Mouse (Mus musculus) MEL (cell line): ENCODE results near the gene Gm28729. TPM values are rescaled to one million over a fixed set of nuclear protein-coding genes. Genes with fewer than 3 reads are reported as not detected.

Experiments used
- DNase-seq: peaks from one replicate; pipeline ENCODE4 v3.0.0; 2011; ENCODE audit warnings: low read depth, low spot score
- H3K27ac ChIP-seq: 2 replicates; pipeline ENCODE4 v1.5.1; 2012; ENCODE audit warnings: low read depth, mild to moderate bottlenecking, control low read depth, low read length, moderate library complexity; ENCODE audit not compliant: control insufficient read depth
- H3K27me3 ChIP-seq, 2 experiments: fragments of 150-350 bp in 1 of 2; sonication (generic) in 1 of 2; 2 replicates each; pipeline ENCODE4 v1.6.1; 2012; ENCODE audit warnings: low read length in 2 of 2, mild to moderate bottlenecking in 2 of 2, improper control_type of control experiment in 1 of 2, moderate library complexity in 1 of 2; ENCODE audit not compliant: insufficient read depth in 2 of 2, control insufficient read depth in 1 of 2
- H3K36me3 ChIP-seq, 2 experiments: 2 replicates each; pipeline ENCODE4 v1.6.1; 2012 to 2014; ENCODE audit warnings: low read length in 2 of 2, improper control_type of control experiment in 1 of 2, inconsistent platforms in 1 of 2, mild to moderate bottlenecking in 1 of 2; ENCODE audit not compliant: insufficient read depth in 2 of 2, control insufficient read depth in 1 of 2
- H3K4me1 ChIP-seq, 2 experiments: fragments of 150-350 bp in 1 of 2; sonication (generic) in 1 of 2; 2 replicates each; pipeline ENCODE4 v1.6.1; 2012; ENCODE audit warnings: low read length in 2 of 2, improper control_type of control experiment in 1 of 2, mild to moderate bottlenecking in 1 of 2; ENCODE audit not compliant: insufficient read depth in 2 of 2, control insufficient read depth in 1 of 2
- H3K4me3 ChIP-seq, 2 experiments: fragments of 150-350 bp in 1 of 2; sonication (generic) in 1 of 2; 2 replicates each; pipeline ENCODE4 v1.5.1; 2012; ENCODE audit warnings: low read depth in 2 of 2, low read length in 2 of 2, mild to moderate bottlenecking in 2 of 2, moderate library complexity in 2 of 2, control low read depth in 1 of 2, improper control_type of control experiment in 1 of 2; ENCODE audit not compliant: control insufficient read depth in 1 of 2, insufficient read depth in 1 of 2
- H3K79me2 ChIP-seq: 2 replicates; pipeline ENCODE4 v1.6.1; 2012; ENCODE audit warnings: mild to moderate bottlenecking, low read length, moderate library complexity; ENCODE audit not compliant: control insufficient read depth, poor library complexity, insufficient read depth
- H3K9ac ChIP-seq: 2 replicates; pipeline ENCODE4 v1.6.1; 2012; ENCODE audit warnings: low read depth, mild to moderate bottlenecking, control low read depth, low read length, moderate library complexity; ENCODE audit not compliant: control insufficient read depth, poor library complexity, severe bottlenecking
- H3K9me3 ChIP-seq: fragments of 150-350 bp; sonication (generic); replicated peaks from 2 replicates; pipeline ENCODE4 v1.6.1; 2012; ENCODE audit warnings: mild to moderate bottlenecking, low read length, improper control_type of control experiment, moderate library complexity; ENCODE audit not compliant: insufficient read depth
- BHLHE40 ChIP-seq: IDR thresholded peaks from 2 replicates; pipeline ENCODE4 v1.6.1; 2012; ENCODE audit warnings: low read depth, mild to moderate bottlenecking, inconsistent platforms, low read length, improper control_type of control experiment, borderline replicate concordance
- CHD1 ChIP-seq: IDR thresholded peaks from 2 replicates; pipeline ENCODE4 v1.6.1; 2012; ENCODE audit warnings: low read depth, mild to moderate bottlenecking, inconsistent platforms, low read length, improper control_type of control experiment
- CHD2 ChIP-seq: IDR thresholded peaks from 2 replicates; pipeline ENCODE4 v1.6.1; 2011; ENCODE audit warnings: low read length, improper control_type of control experiment
- GABPA ChIP-seq: IDR thresholded peaks from 2 replicates; pipeline ENCODE4 v1.6.1; 2012; ENCODE audit warnings: low read depth, mild to moderate bottlenecking, inconsistent platforms, low read length, improper control_type of control experiment, moderate library complexity
- GATA1 ChIP-seq: IDR thresholded peaks from 2 replicates; pipeline ENCODE4 v1.6.1; 2011; ENCODE audit warnings: low read depth, low read length, improper control_type of control experiment
- HCFC1 ChIP-seq: IDR thresholded peaks from 2 replicates; pipeline ENCODE4 v1.6.1; 2012; ENCODE audit warnings: low read depth, mild to moderate bottlenecking, inconsistent platforms, low read length, improper control_type of control experiment, moderate library complexity
- JUND ChIP-seq: IDR thresholded peaks from 2 replicates; pipeline ENCODE4 v1.6.1; 2011; ENCODE audit warnings: low read depth, mild to moderate bottlenecking, improper control_type of control experiment, low read length
- KAT2A ChIP-seq: conservative IDR thresholded peaks from 2 replicates; pipeline ENCODE4 v1.6.1; 2012; ENCODE audit warnings: low read depth, low read length, improper control_type of control experiment, inconsistent platforms
- MAX ChIP-seq: IDR thresholded peaks from 2 replicates; pipeline ENCODE4 v1.6.1; 2011; ENCODE audit warnings: low read length, improper control_type of control experiment
- MXI1 ChIP-seq: IDR thresholded peaks from 2 replicates; pipeline ENCODE4 v1.6.1; 2011; ENCODE audit warnings: mild to moderate bottlenecking, low read depth, low read length, improper control_type of control experiment
- NRF1 ChIP-seq: IDR thresholded peaks from 2 replicates; pipeline ENCODE4 v1.6.1; 2014; ENCODE audit warnings: low read depth, mild to moderate bottlenecking, inconsistent platforms, low read length, improper control_type of control experiment, moderate library complexity; ENCODE audit not compliant: poor library complexity, insufficient read depth, severe bottlenecking
- POLR2AphosphoS2 ChIP-seq: IDR thresholded peaks from 2 replicates; pipeline ENCODE4 v1.6.1; 2011; ENCODE audit warnings: low read length, improper control_type of control experiment
- POLR2AphosphoS5 ChIP-seq: IDR thresholded peaks from 2 replicates; pipeline ENCODE4 v1.6.1; 2012; ENCODE audit warnings: low read depth, borderline replicate concordance, mild to moderate bottlenecking, inconsistent platforms, low read length, moderate library complexity, mixed read lengths
- RAD21 ChIP-seq: IDR thresholded peaks from 2 replicates; pipeline ENCODE4 v1.6.1; 2011; ENCODE audit warnings: mild to moderate bottlenecking, low read depth, low read length, improper control_type of control experiment
- SIN3A ChIP-seq: IDR thresholded peaks from 2 replicates; pipeline ENCODE4 v1.6.1; 2012; ENCODE audit warnings: low read length, improper control_type of control experiment, inconsistent platforms
- SMC3 ChIP-seq: IDR thresholded peaks from 2 replicates; pipeline ENCODE4 v1.6.1; 2011; ENCODE audit warnings: low read depth, low read length, improper control_type of control experiment
- TBP ChIP-seq: IDR thresholded peaks from 2 replicates; pipeline ENCODE4 v1.8.0; 2011; ENCODE audit warnings: low read depth, low read length, improper control_type of control experiment
- USF1 ChIP-seq: IDR thresholded peaks from 2 replicates; pipeline ENCODE4 v1.6.1; 2014; ENCODE audit warnings: low read depth, mild to moderate bottlenecking, inconsistent platforms, low read length, improper control_type of control experiment, moderate library complexity
- ZC3H11A ChIP-seq: IDR thresholded peaks from 2 replicates; pipeline ENCODE4 v1.6.1; 2012; ENCODE audit warnings: low read depth, mild to moderate bottlenecking, inconsistent platforms, low read length, improper control_type of control experiment
- ZNF384 ChIP-seq: IDR thresholded peaks from 2 replicates; pipeline ENCODE4 v1.6.1; 2012; ENCODE audit warnings: low read depth, mild to moderate bottlenecking, inconsistent platforms, low read length, improper control_type of control experiment
- polyA plus RNA-seq, 2 experiments: library from polyadenylated mRNA; stranded (reverse) in 1 of 2; unstranded in 1 of 2; fragments of >175 nt in 1 of 2; fragments of >200 nt in 1 of 2; gene quantifications; 2 replicates each; pipeline versions ENCODE4 v1.2.1 to v1.2.4; 2012; ENCODE audit warnings: low replicate concordance in 2 of 2, low read depth in 1 of 2; ENCODE audit not compliant: insufficient read length in 2 of 2, insufficient read depth in 1 of 2, missing spikeins in 1 of 2
- total RNA-seq: library from RNA; depleted of rRNA; stranded (reverse); fragments of 300-350 nt; gene quantifications from 2 replicates; pipeline ENCODE4 v1.2.3, GENCODE M21; 2012

Gene Gm28729
- total and polyA plus RNA-seq, 3 experiments = not detected

GRCm38 (mm10) chr9:96535431-96535830 is 10.4 kb upstream of the Gm28729 start:
- H3K36me3 ChIP-seq = peaks cover 0 to 3% of the 10 kb centered on the region in 2 experiments; a peak in 2 of 4 replicates
- TF ChIP-seq KAT2A = no peak
- TF ChIP-seq GATA1 = no peak
- TF ChIP-seq JUND = no peak
- TF ChIP-seq POLR2AphosphoS2 = no peak
- peaks cover 3 to 10% of the 10 kb centered on the region in 2 experiments; a peak in 3 of 4 replicates for H3K4me1 ChIP-seq
- no peak overlapping the region for H3K4me3 ChIP-seq
- DNase-seq = no peak
- H3K27ac ChIP-seq = no peak overlapping the region
- H3K9ac ChIP-seq = no peak overlapping the region
- H3K79me2 ChIP-seq = no peaks in the 10 kb centered on the region
- no peaks in the 10 kb centered on the region for H3K27me3 ChIP-seq
- H3K9me3 ChIP-seq = no peaks in the 10 kb centered on the region

GRCm38 (mm10) chr9:96534256-96534655 is 9.2 kb upstream of the Gm28729 start:
- Histone ChIP-seq H3K9me3 (no peaks in the 10 kb centered on the region), H3K36me3 (peaks cover 0 to 3% of the 10 kb centered on the region in 2 experiments; a peak in 2 of 4 replicates), H3K4me1 (peaks cover 3 to 10% of the 10 kb centered on the region in 2 experiments; a peak in 3 of 4 replicates), H3K4me3 (no peak overlapping the region), H3K9ac (no peak overlapping the region), H3K27me3 (no peaks in the 10 kb centered on the region)
- DNase-seq = no peak
- TF ChIP-seq SIN3A = no peak
- no peak for TF ChIP-seq SMC3
- TF ChIP-seq NRF1 = no peak
- no peak for TF ChIP-seq CHD2
- TF ChIP-seq POLR2AphosphoS5 = no peak
- TF ChIP-seq BHLHE40 = no peak
- TF ChIP-seq USF1 = no peak
- TF ChIP-seq MAX = no peak
- no peak for TF ChIP-seq GABPA
- no peak for TF ChIP-seq ZNF384
- TF ChIP-seq, all 39 proteins: peak for 0
- no peaks in the 10 kb centered on the region for H3K79me2 ChIP-seq
- H3K27ac ChIP-seq = no peak overlapping the region

GRCm38 (mm10) chr9:96533476-96533875 is 8.4 kb upstream of the Gm28729 start:
- Histone ChIP-seq H3K9me3 (no peaks in the 10 kb centered on the region), H3K9ac (no peak overlapping the region)
- TF ChIP-seq SMC3 (no peak), MAX (no peak), CHD1 (no peak), TBP (no peak), RAD21 (no peak), JUND (no peak), MXI1 (no peak), HCFC1 (no peak), ZC3H11A (no peak), ZNF384 (no peak)
- TF ChIP-seq, all 39 proteins: peak for 0
- Histone ChIP-seq H3K4me1 (peaks cover 3 to 10% of the 10 kb centered on the region in 2 experiments; a peak in 3 of 4 replicates), H3K4me3 (no peak overlapping the region), H3K27ac (no peak overlapping the region), H3K27me3 (no peaks in the 10 kb centered on the region), H3K36me3 (peaks cover 0 to 3% of the 10 kb centered on the region in 2 experiments; a peak in 2 of 4 replicates), H3K79me2 (no peaks in the 10 kb centered on the region)
- no peak for DNase-seq
